Mouse (Mus musculus): ENCODE results near the gene Begain.

DNA sequence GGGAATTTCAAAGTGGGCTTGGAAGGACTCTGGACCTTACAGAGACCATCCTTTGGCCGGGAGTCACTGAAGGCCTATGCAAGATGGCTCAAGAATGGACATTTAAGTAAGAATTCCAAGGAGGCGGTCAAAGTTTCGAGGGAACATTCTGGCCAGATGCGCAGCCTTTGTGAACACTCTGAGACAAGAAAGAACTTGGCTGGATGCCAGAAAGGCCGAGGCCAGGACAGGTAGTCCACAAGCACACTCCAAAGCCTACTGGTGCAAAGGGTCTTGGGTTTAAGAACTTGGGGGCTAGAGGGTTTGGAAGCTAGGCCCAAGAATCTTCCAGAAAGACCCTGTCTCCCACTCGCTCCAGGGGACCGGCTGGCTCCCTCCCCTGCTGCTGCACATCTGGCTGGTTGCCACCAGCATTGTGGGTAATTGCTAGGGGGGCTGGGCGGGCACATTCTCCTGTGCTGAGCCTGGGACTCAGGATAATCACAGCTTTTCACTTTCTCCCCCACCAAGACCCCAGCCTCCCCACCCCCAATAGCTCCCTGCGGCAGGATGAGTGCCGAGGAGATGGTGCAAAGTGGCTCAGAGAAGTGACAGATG is 45.1 kb upstream of the Begain start:
- TF ChIP-seq CTCF (IDR thresholded peaks at IDR 0.05; ENCODE audit: control insufficient read depth, insufficient read depth, insufficient replicate concordance, low read depth, low read length): no peak
- no peak for TF ChIP-seq POLR2A (IDR thresholded peaks at IDR 0.05; ENCODE audit: control insufficient read depth, low read depth, low read length)

Measured in testis, adult 2 months (tissue).